Mouse (Mus musculus): ENCODE measurements at regions not wholly inside any gene's neighbourhood (a gene's known extent, or its start where the extent isn't known, plus 50 kb on each side); places are given as distances from the start of the nearest gene placed in this dataset.

GRCm38 (mm10) chr13:44339061-44339741 lies 390.1 kb upstream of the Jarid2 start:
- TF ChIP-seq POLR2A (IDR thresholded peaks at IDR 0.05; ENCODE audit: borderline replicate concordance, control insufficient read depth, low read depth, low read length) (no peak), CTCF (IDR thresholded peaks at IDR 0.05; ENCODE audit: control insufficient read depth, insufficient read depth, low read length) (no peak)

All from bone marrow, adult 2 months (tissue).